Mouse (Mus musculus) layer of hippocampus, postnatal 36 days (tissue): Measurements from ENCODE around the gene Esrp2. TPM values are rescaled to one million over a fixed set of nuclear protein-coding genes. Genes with fewer than 3 reads are reported as not detected.

Source experiments
- DNase-seq, 2 experiments: peaks; one replicate each; pipeline ENCODE4 v3.0.0; 2022
- total RNA-seq, 2 experiments: library from RNA; stranded (reverse); gene quantifications; 2 replicates each; pipeline ENCODE4 v1.2.3; 2021

Gene Esrp2
- total RNA-seq, 2 experiments from 2014 or later: not detected

DNA sequence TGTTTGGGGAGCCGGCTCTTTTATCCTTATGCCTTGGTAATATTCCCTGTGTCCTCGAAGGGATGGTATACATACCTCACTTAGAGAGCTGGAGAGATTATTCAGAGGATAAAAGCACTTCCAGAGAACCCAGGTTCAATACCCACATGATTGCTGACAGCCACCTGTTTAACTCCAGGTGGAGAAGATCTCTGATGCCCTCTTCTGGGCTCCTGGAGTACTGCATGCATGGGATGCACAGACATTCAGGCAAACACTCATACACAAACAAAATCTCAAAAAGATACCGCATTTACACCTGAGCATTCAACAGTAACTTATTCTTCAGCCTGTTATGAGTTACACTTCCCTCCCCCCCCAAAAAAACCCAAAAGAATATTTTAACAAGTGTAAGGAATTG lies 20.9 kb downstream of the Esrp2 start:
- DNase-seq: no peak

DNA sequence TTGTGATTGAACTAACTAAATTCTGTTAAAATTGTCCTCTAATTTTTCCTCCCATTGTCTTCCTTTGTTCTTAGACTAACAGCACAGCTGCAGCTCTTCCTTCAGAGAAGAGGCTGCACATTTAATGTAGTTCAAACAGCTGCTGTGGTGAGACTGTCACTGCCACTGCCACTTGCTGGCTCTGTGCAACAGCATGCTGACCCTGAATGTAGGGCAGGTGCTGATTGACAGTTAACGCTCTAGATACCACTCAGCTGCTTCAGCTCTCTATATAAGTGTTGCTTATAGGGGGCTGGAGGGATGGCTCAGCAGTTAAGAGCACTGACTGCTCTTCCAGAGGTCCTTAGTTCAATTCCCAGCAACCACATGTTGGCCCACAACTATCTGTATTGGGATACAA lies 24.3 kb downstream of the Esrp2 start:
- no peak for DNase-seq

DNA sequence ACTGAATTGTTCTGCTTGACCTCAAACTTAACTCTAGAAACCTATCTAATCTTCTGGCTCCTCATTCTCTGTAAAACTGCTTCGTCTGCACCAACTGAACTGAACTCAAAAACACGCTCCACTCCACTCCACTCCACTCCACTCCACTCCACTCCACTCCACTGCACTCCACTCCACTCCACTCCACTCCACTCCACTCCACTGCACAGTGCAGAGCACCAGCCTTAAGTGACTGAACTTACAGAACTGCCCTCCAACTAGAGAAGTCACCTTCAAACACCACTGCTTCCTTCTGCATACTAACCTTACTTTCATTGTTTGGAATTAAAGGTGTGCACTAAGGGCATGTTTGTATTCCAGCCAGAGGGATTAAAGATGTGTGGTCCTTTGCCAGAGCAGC lies 24.7 kb downstream of the Esrp2 start:
- no peak for DNase-seq

DNA sequence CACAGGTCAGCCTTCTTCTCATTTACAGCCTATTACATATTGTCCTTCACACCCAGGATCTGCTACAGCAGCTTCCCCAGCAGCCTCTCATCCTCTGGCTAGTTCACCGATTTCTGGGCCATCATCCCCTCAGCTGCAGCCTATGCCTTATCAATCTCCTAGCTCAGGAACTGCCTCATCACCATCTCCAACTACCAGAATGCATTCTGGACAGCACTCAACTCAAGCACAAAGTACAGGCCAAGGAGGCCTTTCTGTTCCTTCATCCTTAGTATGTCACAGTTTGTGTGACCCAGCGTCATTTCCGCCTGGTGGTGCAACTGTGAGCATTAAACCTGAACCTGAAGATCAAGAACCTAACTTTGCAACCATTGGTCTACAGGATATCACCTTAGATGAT lies 28.0 kb downstream of the Esrp2 start:
- DNase-seq: no peak

DNA sequence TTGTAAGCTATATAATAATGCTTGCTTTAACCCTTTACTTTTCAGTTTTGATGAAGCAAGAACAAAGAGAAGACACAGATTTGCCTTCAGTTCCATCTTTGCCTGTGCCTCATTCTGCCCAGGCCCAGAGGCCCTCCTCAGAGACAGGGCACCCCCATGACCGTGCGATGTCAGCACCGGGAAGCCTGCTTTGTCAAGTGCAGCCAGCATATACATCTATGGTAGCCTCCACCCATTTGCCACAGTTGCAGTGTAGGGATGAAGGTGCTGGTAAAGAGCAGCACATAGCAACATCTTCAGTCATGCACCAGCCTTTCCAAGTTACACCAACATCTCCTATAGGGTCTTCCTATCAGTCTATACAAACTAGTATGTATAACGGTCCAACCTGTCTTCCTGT lies 28.7 kb downstream of the Esrp2 start:
- DNase-seq: no peak

DNA sequence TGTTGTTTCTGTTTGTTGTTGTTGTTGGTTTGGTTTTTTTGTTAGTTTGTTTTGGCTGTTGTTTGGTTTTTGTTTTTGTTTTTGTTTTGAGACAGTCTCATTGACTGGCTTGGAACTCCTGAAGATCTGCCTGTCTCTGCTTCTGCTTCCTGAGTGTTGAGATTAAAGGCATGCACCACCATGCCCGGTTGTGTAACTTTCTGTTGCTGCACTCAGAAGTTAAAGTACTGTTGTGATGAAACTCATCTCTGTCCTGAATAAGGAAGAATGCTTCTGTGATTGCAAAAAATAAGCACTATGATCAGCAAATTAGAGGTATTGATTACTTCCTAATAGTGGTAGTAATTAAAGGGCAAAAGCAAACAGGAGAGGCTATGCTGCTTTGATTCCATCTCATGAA lies 30.6 kb downstream of the Esrp2 start:
- no peak for DNase-seq

DNA sequence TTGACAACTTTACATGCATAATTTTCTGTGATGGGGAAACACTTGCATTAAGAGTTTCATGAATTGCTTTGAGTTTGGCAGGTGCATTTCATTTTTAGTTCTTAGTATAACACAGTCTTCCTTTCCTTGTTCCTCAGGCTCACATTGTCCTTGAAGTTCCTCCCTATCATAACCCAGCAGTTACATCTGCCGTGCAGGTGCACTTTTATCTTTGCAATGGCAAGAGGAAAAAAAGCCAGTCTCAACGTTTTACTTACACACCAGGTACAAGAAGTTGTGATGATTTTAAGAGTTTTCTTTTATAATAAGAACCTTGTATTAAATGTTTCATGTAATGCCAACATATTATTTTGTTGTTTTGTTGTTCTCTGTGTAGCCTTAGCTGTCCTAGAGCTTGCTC lies 32.9 kb downstream of the Esrp2 start:
- DNase-seq: no peak

DNA sequence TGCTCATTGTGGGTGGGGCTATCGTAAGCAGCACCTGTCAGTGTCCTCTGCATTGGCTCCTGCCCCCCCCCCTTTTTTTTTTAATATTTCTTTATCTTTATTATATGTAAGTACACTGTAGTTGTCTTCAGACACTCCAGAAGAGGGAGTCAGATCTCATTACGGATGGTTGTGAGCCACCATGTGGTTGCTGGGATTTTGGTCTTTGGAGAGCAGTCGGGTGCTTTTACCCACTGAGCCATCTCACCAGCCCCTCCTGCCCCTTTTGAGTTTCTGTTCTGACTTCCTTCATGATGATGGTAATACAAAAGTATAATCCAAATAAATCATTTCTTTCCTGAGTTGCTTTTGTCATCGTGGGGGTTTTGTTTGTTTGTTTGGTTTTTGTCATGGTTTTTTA lies 34.5 kb downstream of the Esrp2 start:
- DNase-seq: no peak

Other genes with a start within 250 kb of the Esrp2 start
- 1 to 10 TPM in 1 of 2 experiments, under 1 TPM in 1; 1.00 to 3.0 TPM for gene Nrn1l, start 243.4 kb downstream of the Esrp2 start, total RNA-seq
- 1 to 10 TPM; 7.7 to 8.3 TPM for gene Pskh1, start 236.5 kb downstream of the Esrp2 start, total RNA-seq
- 1 to 10 TPM; 1.6 TPM for gene Ctrl, start 203.1 kb downstream of the Esrp2 start, total RNA-seq
- gene Psmb10, start 198.5 kb downstream of the Esrp2 start, total RNA-seq: 10 to 100 TPM; 57.0 to 69.0 TPM
- 10 to 100 TPM; 41.7 to 45.8 TPM for gene Lcat, start 193.6 kb downstream of the Esrp2 start, total RNA-seq
- gene Slc12a4, start 170.9 kb downstream of the Esrp2 start, total RNA-seq: 10 to 100 TPM; 20.5 to 20.7 TPM
- gene Dpep3, start 157.5 kb downstream of the Esrp2 start, total RNA-seq: not detected
- 10 to 100 TPM; 18.9 to 22.6 TPM for gene Dus2, start 145.6 kb downstream of the Esrp2 start, total RNA-seq
- under 1 TPM in 1 of 2 experiments, not detected in 1; 0.32 TPM for gene Dpep2nb, start 131.0 kb downstream of the Esrp2 start, total RNA-seq
- gene Ddx28, start 125.1 kb downstream of the Esrp2 start, total RNA-seq: 10 to 100 TPM; 11.5 to 14.6 TPM
- 10 to 100 TPM; 11.1 to 11.9 TPM for gene Nfatc3, start 78.1 kb downstream of the Esrp2 start, total RNA-seq
- gene Pla2g15, start 13.4 kb upstream of the Esrp2 start, total RNA-seq: 10 to 100 TPM; 23.8 to 26.0 TPM
- gene Slc7a6, start 31.9 kb upstream of the Esrp2 start, total RNA-seq: 10 to 100 TPM; 22.2 to 32.7 TPM
- gene Slc7a6os, start 74.0 kb upstream of the Esrp2 start, total RNA-seq: 10 to 100 TPM; 23.5 to 23.9 TPM
- gene Prmt7, start 74.0 kb upstream of the Esrp2 start, total RNA-seq: 10 to 100 TPM; 33.8 to 36.8 TPM
- 10 to 100 TPM; 72.6 to 77.2 TPM for gene Smpd3, start 201.0 kb upstream of the Esrp2 start, total RNA-seq